Mouse (Mus musculus): Measurements from ENCODE around the gene Sox18. TPM values are rescaled to one million over a fixed set of nuclear protein-coding genes. Genes with fewer than 3 reads are reported as not detected.

Gene Sox18
- polyA plus RNA-seq, 1 experiment from 2014 or later, result 40.5 TPM

DNA sequence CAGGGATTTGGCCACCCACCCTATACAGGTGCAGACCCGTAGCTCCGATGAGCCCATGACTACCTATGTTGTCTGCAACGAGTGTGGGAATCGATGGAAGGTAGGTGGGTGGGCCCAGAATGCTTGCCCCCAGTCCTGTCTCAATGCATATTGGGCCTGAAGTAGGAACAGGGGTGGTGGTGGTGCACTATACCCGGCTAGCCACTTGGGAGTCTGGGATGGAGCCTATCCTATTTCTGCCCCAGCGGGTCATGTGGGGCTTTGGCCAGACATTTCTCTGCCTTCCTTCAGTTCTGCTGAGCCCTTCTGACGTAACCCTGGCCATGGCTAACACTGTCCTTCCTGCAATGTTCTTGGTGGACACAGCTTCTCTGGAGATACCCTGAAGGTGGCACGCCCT is 16.1 kb upstream of the Sox18 start:
- H3K9ac ChIP-seq (ENCODE audit: low read depth, low read length), result no peak overlapping the region
- H3K4me1 ChIP-seq (ENCODE audit: control insufficient read depth, insufficient read depth, low read length), result no peaks in the 10 kb centered on the region
- no peaks in the 10 kb centered on the region for H3K27me3 ChIP-seq (ENCODE audit: control insufficient read depth, insufficient read depth, low read length)
- H3K36me3 ChIP-seq (ENCODE audit: control insufficient read depth, insufficient read depth, low read length), result peaks cover 37% of the 10 kb centered on the region
- no peak overlapping the region for H3K4me3 ChIP-seq (ENCODE audit: low read length)
- H3K27ac ChIP-seq (ENCODE audit: low read depth, low read length), result no peak overlapping the region
- 96% methylated on average over 8 of the region's 8 CpGs for WGBS
- ATAC-seq (ENCODE audit: low FRiP score, low TSS enrichment), result no peak
- H3K9me3 ChIP-seq (ENCODE audit: control insufficient read depth, low read length), result no peaks in the 10 kb centered on the region
- H3K4me2 ChIP-seq (replicated peaks; ENCODE audit: low read depth, low read length), result no peak overlapping the region

DNA sequence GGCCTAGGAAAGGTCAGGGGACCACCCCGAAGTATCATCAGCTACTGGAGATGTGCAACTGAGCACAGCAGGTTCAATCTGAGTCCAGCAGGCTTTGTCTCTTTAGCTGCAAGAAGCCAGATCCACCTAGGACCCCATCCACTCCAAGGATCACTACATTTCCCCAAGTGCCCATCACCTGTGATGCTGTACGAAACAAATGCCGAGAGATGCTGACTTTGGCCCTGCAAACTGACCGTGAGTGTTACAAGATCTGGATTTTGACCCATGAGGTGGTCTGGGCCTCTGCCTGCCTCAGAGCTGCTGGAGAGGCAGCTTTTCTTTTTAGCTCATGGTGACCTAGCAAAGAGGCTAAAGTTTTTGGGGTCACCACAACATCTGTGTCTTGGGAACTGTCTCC is 14.2 kb upstream of the Sox18 start:
- no peaks in the 10 kb centered on the region for H3K4me1 ChIP-seq (ENCODE audit: control insufficient read depth, insufficient read depth, low read length)
- no peak overlapping the region for H3K9ac ChIP-seq (ENCODE audit: low read depth, low read length)
- no peaks in the 10 kb centered on the region for H3K27me3 ChIP-seq (ENCODE audit: control insufficient read depth, insufficient read depth, low read length)
- H3K4me3 ChIP-seq (ENCODE audit: low read length), result no peak overlapping the region
- ATAC-seq (ENCODE audit: low FRiP score, low TSS enrichment), result no peak
- WGBS, result 94% methylated on average over 4 of the region's 4 CpGs
- H3K36me3 ChIP-seq (ENCODE audit: control insufficient read depth, insufficient read depth, low read length), result peaks cover 33% of the 10 kb centered on the region
- no peak overlapping the region for H3K27ac ChIP-seq (ENCODE audit: low read depth, low read length)
- H3K9me3 ChIP-seq (ENCODE audit: control insufficient read depth, low read length), result no peaks in the 10 kb centered on the region
- H3K4me2 ChIP-seq (replicated peaks; ENCODE audit: low read depth, low read length), result no peak overlapping the region

DNA sequence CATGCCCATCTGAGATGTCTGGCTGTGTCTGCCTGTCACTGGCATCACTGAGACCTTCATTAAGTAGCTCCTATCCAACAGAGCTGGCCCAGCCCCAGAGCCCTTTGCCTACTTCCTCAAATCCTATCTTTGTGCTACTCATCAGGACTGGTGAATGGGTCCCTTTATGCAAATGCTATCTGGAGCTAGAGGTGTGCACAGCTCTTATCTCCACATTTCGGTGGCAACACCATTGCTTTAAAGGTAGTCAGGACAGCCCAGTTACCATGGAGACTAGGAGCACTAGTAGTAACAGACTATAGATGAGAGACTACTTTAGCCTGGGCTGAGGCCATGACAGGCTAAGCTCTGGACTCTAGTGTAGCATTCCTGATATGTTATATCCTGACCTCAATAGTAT is 13.3 kb upstream of the Sox18 start:
- peaks cover 33% of the 10 kb centered on the region for H3K36me3 ChIP-seq (ENCODE audit: control insufficient read depth, insufficient read depth, low read length)
- no peaks in the 10 kb centered on the region for H3K9me3 ChIP-seq (ENCODE audit: control insufficient read depth, low read length)
- no peak overlapping the region for H3K4me3 ChIP-seq (ENCODE audit: low read length)
- H3K27me3 ChIP-seq (ENCODE audit: control insufficient read depth, insufficient read depth, low read length), result no peaks in the 10 kb centered on the region
- WGBS, result 92% methylated on average over 1 of the region's 1 CpGs
- H3K9ac ChIP-seq (ENCODE audit: low read depth, low read length), result no peak overlapping the region
- ATAC-seq (ENCODE audit: low FRiP score, low TSS enrichment), result no peak
- H3K27ac ChIP-seq (ENCODE audit: low read depth, low read length), result no peak overlapping the region
- peaks cover under 1% of the 10 kb centered on the region; the same call in 1 of the 2 replicates for H3K4me1 ChIP-seq (ENCODE audit: control insufficient read depth, insufficient read depth, low read length)
- H3K4me2 ChIP-seq (replicated peaks; ENCODE audit: low read depth, low read length), result no peak overlapping the region

DNA sequence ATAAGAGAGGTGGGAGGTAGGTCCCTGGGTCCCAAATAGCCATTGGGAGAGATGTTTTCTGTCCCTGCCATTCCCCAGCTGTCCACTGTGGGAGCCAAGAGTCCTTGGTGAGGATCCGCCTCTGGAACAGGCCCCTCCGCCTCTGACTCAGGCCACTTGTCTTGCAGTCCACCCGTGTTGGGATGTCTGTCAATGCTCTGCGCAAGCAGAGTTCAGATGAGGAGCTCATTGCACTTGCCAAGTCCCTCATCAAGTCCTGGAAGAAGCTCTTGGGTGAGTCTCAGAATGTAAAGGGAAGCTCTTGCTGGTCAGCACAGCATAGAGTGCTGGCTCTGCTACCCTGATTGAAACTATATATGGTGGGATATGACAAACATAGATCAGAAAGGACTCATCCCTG is 11.9 kb upstream of the Sox18 start:
- Histone ChIP-seq H3K4me3 (ENCODE audit: low read length) (no peak overlapping the region), H3K36me3 (ENCODE audit: control insufficient read depth, insufficient read depth, low read length) (peaks cover 20% of the 10 kb centered on the region), H3K27me3 (ENCODE audit: control insufficient read depth, insufficient read depth, low read length) (no peaks in the 10 kb centered on the region), H3K4me1 (ENCODE audit: control insufficient read depth, insufficient read depth, low read length) (peaks cover 5% of the 10 kb centered on the region; the same call in 1 of the 2 replicates), H3K4me2 (replicated peaks; ENCODE audit: low read depth, low read length) (no peak overlapping the region), H3K9me3 (ENCODE audit: control insufficient read depth, low read length) (no peaks in the 10 kb centered on the region), H3K9ac (ENCODE audit: low read depth, low read length) (no peak overlapping the region), H3K27ac (ENCODE audit: low read depth, low read length) (no peak overlapping the region)
- ATAC-seq (ENCODE audit: low FRiP score, low TSS enrichment), result no peak
- 65% methylated on average over 4 of the region's 4 CpGs for WGBS

DNA sequence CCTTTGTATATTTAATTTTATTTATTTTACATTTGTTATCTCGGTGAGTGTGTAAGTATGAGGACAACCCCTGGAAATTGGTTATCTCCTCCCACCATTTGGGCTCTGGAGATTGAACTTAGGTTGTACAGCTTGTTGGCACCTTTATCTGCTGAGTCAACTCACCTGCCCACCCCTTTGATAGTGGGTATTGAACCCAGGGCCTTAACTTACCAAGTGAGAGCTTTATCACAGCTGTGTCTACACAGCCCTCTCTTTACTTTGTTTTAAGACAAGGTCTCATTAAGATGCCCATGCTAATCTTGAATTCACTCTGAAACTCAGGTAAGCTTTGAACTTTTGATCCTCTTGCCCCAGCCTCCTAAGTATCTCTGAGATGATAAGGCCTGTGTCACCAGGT is 10.5 kb upstream of the Sox18 start:
- Histone ChIP-seq H3K27ac (ENCODE audit: low read depth, low read length) (no peak overlapping the region), H3K36me3 (ENCODE audit: control insufficient read depth, insufficient read depth, low read length) (peaks cover 9% of the 10 kb centered on the region), H3K4me3 (ENCODE audit: low read length) (no peak overlapping the region), H3K4me2 (replicated peaks; ENCODE audit: low read depth, low read length) (no peak overlapping the region), H3K9ac (ENCODE audit: low read depth, low read length) (no peak overlapping the region), H3K27me3 (ENCODE audit: control insufficient read depth, insufficient read depth, low read length) (no peaks in the 10 kb centered on the region), H3K9me3 (ENCODE audit: control insufficient read depth, low read length) (no peaks in the 10 kb centered on the region), H3K4me1 (ENCODE audit: control insufficient read depth, insufficient read depth, low read length) (peaks cover 5% of the 10 kb centered on the region; the same call in 1 of the 2 replicates)
- ATAC-seq (ENCODE audit: low FRiP score, low TSS enrichment), result no peak
- WGBS, result 93% methylated on average over 1 of the region's 1 CpGs

DNA sequence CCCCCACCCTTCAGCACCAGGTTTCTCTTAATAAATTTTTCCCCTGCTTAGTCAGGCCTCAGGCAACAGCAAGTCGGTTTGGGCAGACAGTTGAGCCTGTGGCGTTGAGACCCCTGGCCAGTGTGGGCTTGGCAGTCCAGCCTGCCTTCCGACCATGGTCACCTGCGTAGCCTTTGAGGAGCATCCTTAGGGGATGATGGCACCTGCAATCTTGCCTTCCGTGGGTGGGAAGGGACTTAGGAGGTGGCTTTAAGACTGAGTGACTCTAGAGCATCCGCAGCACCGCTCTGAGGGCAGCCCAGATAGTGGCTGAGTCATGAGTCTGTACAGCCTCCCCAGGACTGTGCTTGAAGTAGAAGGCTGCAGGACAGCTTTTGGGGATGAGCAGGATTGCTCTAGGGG is 9.3 kb upstream of the Sox18 start:
- Histone ChIP-seq H3K9ac (ENCODE audit: low read depth, low read length) (peak overlapping the region; percentile 89), H3K4me2 (replicated peaks; ENCODE audit: low read depth, low read length) (peak overlapping the region; percentile 91), H3K9me3 (ENCODE audit: control insufficient read depth, low read length) (no peaks in the 10 kb centered on the region), H3K27ac (ENCODE audit: low read depth, low read length) (no peak overlapping the region), H3K4me1 (ENCODE audit: control insufficient read depth, insufficient read depth, low read length) (peaks cover 6% of the 10 kb centered on the region; the same call in 1 of the 2 replicates), H3K27me3 (ENCODE audit: control insufficient read depth, insufficient read depth, low read length) (no peaks in the 10 kb centered on the region), H3K4me3 (ENCODE audit: low read length) (peak overlapping the region; percentile 74), H3K36me3 (ENCODE audit: control insufficient read depth, insufficient read depth, low read length) (no peaks in the 10 kb centered on the region)
- ATAC-seq (ENCODE audit: low FRiP score, low TSS enrichment), result peak; percentile 13
- 12% methylated on average over 7 of the region's 7 CpGs for WGBS

DNA sequence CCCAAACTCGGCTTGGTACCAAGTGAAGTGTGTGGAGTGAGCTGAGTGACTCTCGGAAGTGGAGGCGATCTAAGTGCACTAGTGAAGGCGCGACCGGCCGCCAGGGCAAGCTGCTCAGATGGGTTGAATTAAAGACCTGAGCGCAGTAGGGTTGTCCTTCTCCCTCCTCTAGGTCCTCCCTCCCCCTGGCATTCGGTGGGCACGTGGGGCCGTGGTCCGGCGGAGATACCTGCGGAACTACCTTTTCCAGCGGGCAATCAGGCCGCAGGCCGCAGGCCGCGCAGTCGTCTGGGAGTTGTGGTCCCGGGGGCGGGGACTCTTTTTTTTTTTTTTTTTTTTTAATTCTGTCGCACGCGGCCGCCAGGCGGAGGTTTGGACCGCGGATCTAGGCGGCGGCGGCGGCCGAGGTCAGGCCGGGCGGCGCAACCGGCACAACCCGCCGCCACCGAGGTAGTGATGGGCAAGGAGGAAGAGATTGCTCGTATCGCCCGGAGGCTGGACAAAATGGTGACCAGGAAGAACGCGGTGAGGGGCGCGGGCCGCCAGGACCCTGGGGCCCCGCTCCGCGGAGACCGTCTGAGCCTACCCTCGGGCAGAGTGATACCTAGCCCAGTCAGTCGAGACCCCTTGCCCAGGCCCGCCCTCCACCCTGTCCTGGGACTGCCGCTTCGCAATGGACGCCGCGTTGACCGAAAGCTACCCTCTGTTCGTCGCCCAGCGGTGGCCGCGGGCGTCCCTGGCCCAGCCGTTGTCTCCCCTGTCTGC is 8.7 kb upstream of the Sox18 start, which contains the start of gene Tcea2:
Tcea2 (plus strand) TSS at position 360 of the 765 bp plus-strand sequence.
- WGBS, result under 1% methylated on average over 67 of the region's 69 CpGs
- H3K4me3 ChIP-seq (ENCODE audit: low read length), result peak within 1 kb of the TSS; percentile 74
- peaks cover 12% of the 10 kb centered on the region; the same call in 1 of the 2 replicates for H3K4me1 ChIP-seq (ENCODE audit: control insufficient read depth, insufficient read depth, low read length)
- peak; percentile 68 for ATAC-seq (ENCODE audit: low FRiP score, low TSS enrichment)
- H3K9ac ChIP-seq (ENCODE audit: low read depth, low read length), result peak within 1 kb of the TSS; percentile 89
- peak within 1 kb of the TSS; percentile 91 for H3K4me2 ChIP-seq (replicated peaks; ENCODE audit: low read depth, low read length)
- peak within 1 kb of the TSS; percentile 24; the same call in 1 of the 2 replicates for H3K27ac ChIP-seq (ENCODE audit: low read depth, low read length)
- H3K36me3 ChIP-seq (ENCODE audit: control insufficient read depth, insufficient read depth, low read length), result no peaks in the 10 kb centered on the region
- H3K27me3 ChIP-seq (ENCODE audit: control insufficient read depth, insufficient read depth, low read length), result no peaks in the 10 kb centered on the region
- no peaks in the 10 kb centered on the region for H3K9me3 ChIP-seq (ENCODE audit: control insufficient read depth, low read length)

DNA sequence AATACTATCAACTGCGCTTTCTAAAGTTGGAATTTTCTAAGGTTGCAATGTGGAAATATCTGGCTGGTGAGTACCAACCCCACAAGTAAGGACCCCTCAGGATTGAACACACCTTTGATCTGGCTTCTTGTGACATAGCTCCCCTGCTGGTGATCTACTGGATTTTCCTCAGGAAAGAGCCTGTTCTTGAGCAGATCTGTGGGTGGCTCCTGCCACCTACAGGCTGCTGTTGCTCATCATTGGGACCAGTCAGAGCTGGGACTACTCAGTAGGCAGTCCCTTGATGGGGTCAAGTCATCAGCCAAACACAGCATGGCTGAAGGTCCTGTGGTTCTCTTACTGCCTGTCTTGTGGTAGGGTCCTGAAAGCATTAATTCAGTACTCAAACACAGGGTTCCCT is 7.3 kb upstream of the Sox18 start:
- H3K4me2 ChIP-seq (replicated peaks; ENCODE audit: low read depth, low read length), result no peak overlapping the region
- no peaks in the 10 kb centered on the region for H3K36me3 ChIP-seq (ENCODE audit: control insufficient read depth, insufficient read depth, low read length)
- peaks cover under 1% of the 10 kb centered on the region; the same call in 1 of the 2 replicates for H3K27me3 ChIP-seq (ENCODE audit: control insufficient read depth, insufficient read depth, low read length)
- H3K4me3 ChIP-seq (ENCODE audit: low read length), result no peak overlapping the region
- peaks cover 12% of the 10 kb centered on the region; the same call in 1 of the 2 replicates for H3K4me1 ChIP-seq (ENCODE audit: control insufficient read depth, insufficient read depth, low read length)
- no peaks in the 10 kb centered on the region for H3K9me3 ChIP-seq (ENCODE audit: control insufficient read depth, low read length)
- peak; percentile 77 for ATAC-seq (ENCODE audit: low FRiP score, low TSS enrichment)
- no peak overlapping the region for H3K9ac ChIP-seq (ENCODE audit: low read depth, low read length)
- 30% methylated on average over 1 of the region's 1 CpGs for WGBS
- no peak overlapping the region for H3K27ac ChIP-seq (ENCODE audit: low read depth, low read length)

DNA sequence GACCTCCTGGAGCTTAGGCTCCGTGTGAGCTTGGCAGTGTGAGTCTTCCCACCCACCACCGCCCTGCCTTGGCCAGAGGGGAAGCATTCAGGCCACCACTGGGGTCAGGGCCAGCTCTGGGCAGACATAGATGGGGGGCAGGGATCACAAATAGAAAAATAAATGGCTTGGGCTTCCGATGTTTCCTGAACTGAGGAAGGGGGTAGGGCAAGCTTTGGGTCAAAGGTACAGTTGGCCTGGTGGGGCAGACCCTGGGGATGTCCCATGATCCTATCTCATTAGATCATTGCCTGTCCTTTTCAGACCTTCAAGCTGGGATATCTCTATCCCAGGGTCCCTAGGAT is 6.3 kb upstream of the Sox18 start:
- Histone ChIP-seq H3K27ac (ENCODE audit: low read depth, low read length) (0 out of 2 replicates have a peak overlapping the region, but pooled peaks have one; percentile 24), H3K9ac (ENCODE audit: low read depth, low read length) (no peak overlapping the region), H3K4me3 (ENCODE audit: low read length) (no peak overlapping the region), H3K27me3 (ENCODE audit: control insufficient read depth, insufficient read depth, low read length) (peaks cover 10% of the 10 kb centered on the region), H3K4me2 (replicated peaks; ENCODE audit: low read depth, low read length) (no peak overlapping the region), H3K4me1 (ENCODE audit: control insufficient read depth, insufficient read depth, low read length) (peaks cover 15% of the 10 kb centered on the region), H3K9me3 (ENCODE audit: control insufficient read depth, low read length) (no peaks in the 10 kb centered on the region), H3K36me3 (ENCODE audit: control insufficient read depth, insufficient read depth, low read length) (no peaks in the 10 kb centered on the region)
- WGBS, result 58% methylated on average over 3 of the region's 3 CpGs
- no peak for ATAC-seq (ENCODE audit: low FRiP score, low TSS enrichment)

All from kidney, embryonic 14.5 days (tissue).